Mouse (Mus musculus): ENCODE measurements around the gene Rbp7. TPM values are rescaled to one million over a fixed set of nuclear protein-coding genes. Genes with fewer than 3 reads are reported as not detected.

The Rbp7 gene
- polyA plus RNA-seq, 1 experiment from 2014 or later: 0.14 TPM

DNA sequence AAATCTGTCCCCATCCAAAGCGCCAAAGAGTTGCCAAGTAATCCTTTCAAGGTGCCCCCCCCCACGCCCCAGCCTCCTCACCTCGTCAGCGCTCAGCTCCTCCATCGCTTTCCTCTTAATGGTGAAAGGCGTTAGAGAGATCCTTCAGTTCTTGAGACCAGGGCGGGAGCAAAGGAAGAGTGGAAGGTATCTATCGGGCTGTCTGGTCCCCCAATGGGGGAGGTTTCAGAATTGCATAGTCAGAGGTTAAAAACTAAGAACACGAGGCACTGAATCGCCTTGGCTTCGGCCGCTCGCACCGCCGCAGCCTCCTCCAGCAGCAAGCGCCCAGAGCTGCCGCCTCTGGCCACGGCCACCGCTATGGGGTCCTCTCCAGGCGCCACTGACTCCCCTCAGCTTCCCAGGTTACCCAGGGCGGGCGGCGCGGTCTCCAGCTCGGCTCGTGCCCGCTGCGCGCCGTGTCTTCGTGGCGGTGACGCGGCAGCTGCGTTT lies 28.9 kb downstream of the Rbp7 start:
- 0% methylated on average over 35 of the region's 35 CpGs for WGBS (ENCODE audit: insufficient replicate concordance)
- no peaks in the 10 kb centered on the region for H3K9me3 ChIP-seq (replicated peaks; ENCODE audit: control insufficient read depth, low read length)
- no peaks in the 10 kb centered on the region for H3K36me3 ChIP-seq (ENCODE audit: control insufficient read depth, insufficient read depth)

DNA sequence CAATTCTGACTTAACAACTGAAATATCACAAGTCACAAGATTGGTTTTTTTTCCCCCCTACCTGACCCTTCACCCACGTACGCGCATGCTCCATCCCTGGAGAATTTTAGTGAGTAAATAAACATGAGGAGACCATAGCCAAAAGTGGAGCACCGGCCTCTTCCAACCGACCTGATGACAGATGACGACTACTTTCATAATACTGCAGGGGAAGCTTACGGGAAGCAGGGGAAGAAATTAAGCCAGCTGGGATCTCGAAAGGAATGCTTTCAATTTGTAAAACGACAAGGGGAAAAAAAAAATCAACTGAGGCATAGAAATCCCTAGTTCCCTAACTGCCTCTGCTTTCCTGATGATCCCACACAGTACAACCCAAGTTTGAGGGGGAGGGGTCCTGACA lies 30.0 kb downstream of the Rbp7 start:
- H3K27me3 ChIP-seq (ENCODE audit: control insufficient read depth, insufficient read depth, low read depth, low read length): no peaks in the 10 kb centered on the region
- no peaks in the 10 kb centered on the region for H3K36me3 ChIP-seq (ENCODE audit: control insufficient read depth, insufficient read depth)
- H3K9me3 ChIP-seq (replicated peaks; ENCODE audit: control insufficient read depth, low read length): no peaks in the 10 kb centered on the region
- H3K4me2 ChIP-seq (ENCODE audit: low read depth, low read length): peak overlapping the region; percentile 72
- ATAC-seq (ENCODE audit: low read depth): no peak
- no peak overlapping the region for H3K27ac ChIP-seq (ENCODE audit: low read length)
- H3K9ac ChIP-seq (ENCODE audit: low read depth, low read length): peak overlapping the region; percentile 3; the same call in 1 of the 2 replicates
- WGBS (ENCODE audit: insufficient replicate concordance): 12% methylated on average over 9 of the region's 9 CpGs
- H3K4me1 ChIP-seq (ENCODE audit: control insufficient read depth, low read depth, low read length): peaks cover 8% of the 10 kb centered on the region
- H3K4me3 ChIP-seq (ENCODE audit: low read depth, low read length): peak overlapping the region; percentile 45

More for the DNA sequence above, 28.9 kb downstream of the Rbp7 start:
- H3K4me1 ChIP-seq (ENCODE audit: control insufficient read depth, low read depth, low read length): peaks cover 8% of the 10 kb centered on the region
- peak overlapping the region; percentile 72 for H3K4me2 ChIP-seq (ENCODE audit: low read depth, low read length)
- H3K9ac ChIP-seq (ENCODE audit: low read depth, low read length): peak overlapping the region; percentile 95
- H3K27ac ChIP-seq (ENCODE audit: low read length): peak overlapping the region; percentile 90
- ATAC-seq (ENCODE audit: low read depth): peak; percentile 58
- H3K4me3 ChIP-seq (ENCODE audit: low read depth, low read length): peak overlapping the region; percentile 88
- H3K27me3 ChIP-seq (ENCODE audit: control insufficient read depth, insufficient read depth, low read depth, low read length): no peaks in the 10 kb centered on the region

DNA sequence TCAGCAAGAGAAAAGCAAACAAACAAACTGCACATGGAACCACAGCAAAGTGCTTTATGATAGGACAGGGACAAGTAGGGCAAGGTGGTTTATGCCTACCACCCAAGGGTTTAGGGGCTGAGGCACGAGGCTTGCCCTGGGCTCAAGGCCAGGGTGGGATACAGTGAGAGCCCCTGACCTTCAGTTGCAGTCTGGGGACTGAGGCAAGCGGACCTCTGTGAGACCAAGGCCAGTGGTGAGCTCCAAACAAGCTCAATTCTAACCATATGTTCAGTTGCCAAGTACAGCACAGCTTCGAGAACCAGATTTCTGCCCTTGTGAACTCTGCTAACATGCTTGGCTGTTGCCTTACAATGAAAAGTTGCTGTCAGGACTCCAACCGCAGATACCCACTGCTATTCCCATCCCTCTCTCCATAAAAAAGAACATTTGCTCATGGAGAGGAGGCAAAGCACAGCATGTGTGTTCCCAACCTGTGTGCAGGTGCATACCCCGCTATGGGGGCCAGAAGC lies 36.9 kb downstream of the Rbp7 start:
- no peak for ATAC-seq (ENCODE audit: low read depth)
- Histone ChIP-seq H3K27me3 (ENCODE audit: control insufficient read depth, insufficient read depth, low read depth, low read length) (no peaks in the 10 kb centered on the region), H3K9ac (ENCODE audit: low read depth, low read length) (no peak overlapping the region), H3K27ac (ENCODE audit: low read length) (no peak overlapping the region), H3K9me3 (replicated peaks; ENCODE audit: control insufficient read depth, low read length) (no peaks in the 10 kb centered on the region), H3K4me3 (ENCODE audit: low read depth, low read length) (no peak overlapping the region), H3K4me2 (ENCODE audit: low read depth, low read length) (no peak overlapping the region), H3K36me3 (ENCODE audit: control insufficient read depth, insufficient read depth) (no peaks in the 10 kb centered on the region), H3K4me1 (ENCODE audit: control insufficient read depth, low read depth, low read length) (peaks cover 12% of the 10 kb centered on the region)
- 70% methylated on average over 5 of the region's 5 CpGs for whole genome bisulfite sequencing (ENCODE audit: insufficient replicate concordance)

DNA sequence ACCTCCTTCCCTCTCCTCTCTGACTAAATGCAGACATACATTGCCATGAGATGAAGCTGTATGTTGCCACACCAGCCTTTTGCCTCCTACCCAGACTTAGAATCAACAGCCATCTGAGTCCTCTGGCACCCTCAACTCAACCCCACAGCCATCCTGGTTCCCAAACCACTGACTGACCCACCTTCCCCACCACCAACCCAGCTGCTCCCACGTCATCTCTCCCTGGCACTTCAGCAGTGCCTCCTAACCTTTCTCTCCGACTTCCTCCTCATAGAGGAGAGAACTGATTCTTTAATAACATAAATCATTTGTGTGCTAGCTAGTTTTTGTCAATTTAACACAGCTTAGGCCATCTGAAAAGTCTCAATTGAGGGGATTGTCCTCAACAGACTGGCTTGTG lies 37.8 kb downstream of the Rbp7 start:
- ATAC-seq (ENCODE audit: low read depth): no peak
- H3K9me3 ChIP-seq (replicated peaks; ENCODE audit: control insufficient read depth, low read length): no peaks in the 10 kb centered on the region
- H3K4me1 ChIP-seq (ENCODE audit: control insufficient read depth, low read depth, low read length): peaks cover 12% of the 10 kb centered on the region
- H3K9ac ChIP-seq (ENCODE audit: low read depth, low read length): no peak overlapping the region
- H3K36me3 ChIP-seq (ENCODE audit: control insufficient read depth, insufficient read depth): no peaks in the 10 kb centered on the region
- no peaks in the 10 kb centered on the region for H3K27me3 ChIP-seq (ENCODE audit: control insufficient read depth, insufficient read depth, low read depth, low read length)
- no peak overlapping the region for H3K4me2 ChIP-seq (ENCODE audit: low read depth, low read length)
- no peak overlapping the region for H3K27ac ChIP-seq (ENCODE audit: low read length)
- 59% methylated on average over 2 of the region's 2 CpGs for WGBS (ENCODE audit: insufficient replicate concordance)
- H3K4me3 ChIP-seq (ENCODE audit: low read depth, low read length): no peak overlapping the region

DNA sequence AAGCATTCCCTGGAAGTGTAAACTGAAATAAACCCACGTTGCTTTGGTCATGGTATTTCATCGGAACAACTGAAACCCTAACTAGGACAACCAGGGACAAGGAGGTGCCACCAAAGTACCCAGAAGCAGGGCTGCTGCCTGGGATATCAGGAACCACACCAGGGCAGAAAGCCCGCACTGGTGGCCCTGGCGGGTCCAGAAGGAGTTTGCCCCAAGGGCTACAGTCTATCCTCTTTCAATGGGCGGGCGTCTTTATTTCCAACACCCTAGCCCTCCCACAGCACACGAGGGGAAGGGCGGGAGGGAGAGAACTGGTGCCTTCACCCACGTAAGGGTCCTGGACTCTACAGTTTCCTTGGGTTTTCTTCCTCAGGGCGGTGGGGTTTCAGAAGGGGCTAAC lies 38.4 kb downstream of the Rbp7 start:
- Histone ChIP-seq H3K27me3 (ENCODE audit: control insufficient read depth, insufficient read depth, low read depth, low read length) (no peaks in the 10 kb centered on the region), H3K36me3 (ENCODE audit: control insufficient read depth, insufficient read depth) (no peaks in the 10 kb centered on the region), H3K4me3 (ENCODE audit: low read depth, low read length) (no peak overlapping the region), H3K4me2 (ENCODE audit: low read depth, low read length) (no peak overlapping the region), H3K9me3 (replicated peaks; ENCODE audit: control insufficient read depth, low read length) (no peaks in the 10 kb centered on the region), H3K4me1 (ENCODE audit: control insufficient read depth, low read depth, low read length) (peaks cover 12% of the 10 kb centered on the region), H3K9ac (ENCODE audit: low read depth, low read length) (no peak overlapping the region), H3K27ac (ENCODE audit: low read length) (no peak overlapping the region)
- 61% methylated on average over 10 of the region's 10 CpGs for WGBS (ENCODE audit: insufficient replicate concordance)
- ATAC-seq (ENCODE audit: low read depth): no peak

DNA sequence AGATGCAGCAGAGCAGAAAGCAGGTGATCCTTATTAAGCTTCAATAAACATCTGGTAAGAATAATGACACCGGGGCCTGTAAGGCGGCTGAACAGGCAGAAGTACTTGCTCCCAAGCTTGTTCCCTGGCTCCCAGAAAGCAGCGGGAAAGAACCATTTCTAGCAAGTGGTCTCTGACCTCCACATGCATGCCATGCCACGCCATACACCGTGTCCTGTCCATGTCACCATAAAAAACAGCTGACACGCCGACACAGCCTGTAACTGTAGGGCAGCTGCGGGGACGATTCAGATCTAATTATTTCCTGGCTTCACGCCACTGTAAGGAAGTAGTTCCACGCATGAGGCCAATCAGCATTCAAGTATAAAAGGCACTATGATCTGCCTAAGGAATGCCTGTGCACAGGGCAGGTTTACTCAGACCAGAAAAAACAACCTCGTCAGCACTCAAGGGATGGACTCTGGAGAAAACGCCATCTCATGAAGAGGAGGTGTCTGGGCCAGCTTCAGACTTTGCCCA lies 39.1 kb downstream of the Rbp7 start:
- no peak overlapping the region for H3K4me2 ChIP-seq (ENCODE audit: low read depth, low read length)
- no peaks in the 10 kb centered on the region for H3K9me3 ChIP-seq (replicated peaks; ENCODE audit: control insufficient read depth, low read length)
- H3K27me3 ChIP-seq (ENCODE audit: control insufficient read depth, insufficient read depth, low read depth, low read length): no peaks in the 10 kb centered on the region
- H3K4me3 ChIP-seq (ENCODE audit: low read depth, low read length): no peak overlapping the region
- ATAC-seq (ENCODE audit: low read depth): peak; percentile 9; the same call in 1 of the 2 replicates
- 46% methylated on average over 13 of the region's 13 CpGs for WGBS (ENCODE audit: insufficient replicate concordance)
- H3K36me3 ChIP-seq (ENCODE audit: control insufficient read depth, insufficient read depth): no peaks in the 10 kb centered on the region
- H3K27ac ChIP-seq (ENCODE audit: low read length): no peak overlapping the region
- no peak overlapping the region for H3K9ac ChIP-seq (ENCODE audit: low read depth, low read length)
- H3K4me1 ChIP-seq (ENCODE audit: control insufficient read depth, low read depth, low read length): peaks cover 12% of the 10 kb centered on the region

DNA sequence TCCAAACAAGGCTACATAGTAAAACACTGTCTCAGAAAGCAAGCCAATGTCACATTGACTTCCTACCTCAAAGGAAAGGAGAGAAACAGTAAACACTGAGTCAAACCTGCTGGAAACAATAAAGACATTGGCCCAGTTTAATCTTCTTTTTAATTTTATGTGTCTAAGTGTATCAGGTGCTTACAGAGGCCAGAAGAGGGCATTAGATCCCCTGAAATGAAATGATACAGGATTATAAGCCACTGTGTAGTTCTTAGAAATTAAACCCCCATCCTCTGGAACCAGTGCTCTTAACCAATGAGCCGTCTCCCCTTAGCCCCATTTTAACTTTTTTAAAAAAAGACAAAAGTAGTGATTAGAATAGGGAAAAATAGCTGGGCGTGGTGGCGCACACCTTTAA lies 40.5 kb downstream of the Rbp7 start:
- Histone ChIP-seq H3K27ac (ENCODE audit: low read length) (no peak overlapping the region), H3K4me3 (ENCODE audit: low read depth, low read length) (no peak overlapping the region), H3K27me3 (ENCODE audit: control insufficient read depth, insufficient read depth, low read depth, low read length) (no peaks in the 10 kb centered on the region), H3K36me3 (ENCODE audit: control insufficient read depth, insufficient read depth) (no peaks in the 10 kb centered on the region), H3K4me2 (ENCODE audit: low read depth, low read length) (no peak overlapping the region), H3K9ac (ENCODE audit: low read depth, low read length) (no peak overlapping the region), H3K4me1 (ENCODE audit: control insufficient read depth, low read depth, low read length) (peaks cover 12% of the 10 kb centered on the region), H3K9me3 (replicated peaks; ENCODE audit: control insufficient read depth, low read length) (no peaks in the 10 kb centered on the region)
- 82% methylated on average over 3 of the region's 3 CpGs for WGBS (ENCODE audit: insufficient replicate concordance)
- ATAC-seq (ENCODE audit: low read depth): no peak

DNA sequence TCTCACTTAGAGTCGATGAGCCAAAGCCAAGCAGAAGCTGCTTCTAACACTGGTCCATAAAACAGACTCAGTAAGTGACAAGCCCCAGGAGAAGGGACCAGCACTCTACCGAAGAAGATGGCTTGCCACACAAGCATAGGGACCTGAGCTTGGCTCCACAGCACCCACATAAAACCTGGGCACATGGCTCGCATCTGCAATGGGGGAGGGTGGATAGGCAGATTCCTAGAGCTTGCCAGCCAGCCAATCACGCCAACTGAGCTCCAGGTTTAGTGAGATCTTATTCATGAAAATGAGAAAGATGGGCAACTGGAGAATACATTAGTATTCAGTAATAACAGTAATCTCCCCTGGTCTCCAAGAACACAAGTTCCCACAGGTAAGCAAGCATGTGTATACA lies 45.0 kb downstream of the Rbp7 start:
- Histone ChIP-seq H3K27me3 (ENCODE audit: control insufficient read depth, insufficient read depth, low read depth, low read length) (no peaks in the 10 kb centered on the region), H3K4me2 (ENCODE audit: low read depth, low read length) (no peak overlapping the region), H3K27ac (ENCODE audit: low read length) (no peak overlapping the region), H3K4me1 (ENCODE audit: control insufficient read depth, low read depth, low read length) (peaks cover 12% of the 10 kb centered on the region), H3K36me3 (ENCODE audit: control insufficient read depth, insufficient read depth) (no peaks in the 10 kb centered on the region; the same call in 1 of the 2 replicates), H3K9me3 (replicated peaks; ENCODE audit: control insufficient read depth, low read length) (no peaks in the 10 kb centered on the region), H3K9ac (ENCODE audit: low read depth, low read length) (no peak overlapping the region), H3K4me3 (ENCODE audit: low read depth, low read length) (no peak overlapping the region)
- no peak for ATAC-seq (ENCODE audit: low read depth)
- 79% methylated on average over 4 of the region's 4 CpGs for WGBS (ENCODE audit: insufficient replicate concordance)

DNA sequence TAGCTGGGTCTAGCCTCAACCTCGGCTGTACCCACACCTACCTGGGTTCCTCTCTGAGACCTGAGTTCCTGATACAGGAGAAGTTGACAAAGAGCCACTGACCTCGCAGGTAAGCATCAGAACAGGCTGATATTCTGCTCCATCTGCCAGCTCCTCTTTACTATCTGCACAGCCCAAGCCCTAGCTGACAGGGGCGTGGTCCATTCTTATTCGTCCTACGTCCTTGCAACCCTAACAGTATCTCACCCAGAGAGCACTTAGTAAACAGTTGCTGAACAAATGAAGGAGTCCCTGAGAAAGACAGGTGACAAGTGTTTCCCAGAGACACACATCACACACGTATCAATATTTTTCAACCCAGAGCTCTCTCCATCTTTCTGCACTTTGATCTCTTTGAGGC lies 46.4 kb downstream of the Rbp7 start:
- 0 out of 2 replicates have a peak overlapping the region, but pooled peaks have one; percentile 13 for H3K4me2 ChIP-seq (ENCODE audit: low read depth, low read length)
- peak; percentile 70 for ATAC-seq (ENCODE audit: low read depth)
- peak overlapping the region; percentile 37; the same call in 1 of the 2 replicates for H3K27ac ChIP-seq (ENCODE audit: low read length)

More for the DNA sequence above, 46.4 kb downstream of the Rbp7 start:
- no peaks in the 10 kb centered on the region for H3K9me3 ChIP-seq (replicated peaks; ENCODE audit: control insufficient read depth, low read length)
- H3K36me3 ChIP-seq (ENCODE audit: control insufficient read depth, insufficient read depth): no peaks in the 10 kb centered on the region; the same call in 1 of the 2 replicates
- 36% methylated on average over 6 of the region's 6 CpGs for WGBS (ENCODE audit: insufficient replicate concordance)
- peaks cover 16% of the 10 kb centered on the region for H3K4me1 ChIP-seq (ENCODE audit: control insufficient read depth, low read depth, low read length)
- no peaks in the 10 kb centered on the region for H3K27me3 ChIP-seq (ENCODE audit: control insufficient read depth, insufficient read depth, low read depth, low read length)
- no peak overlapping the region for H3K9ac ChIP-seq (ENCODE audit: low read depth, low read length)
- no peak overlapping the region for H3K4me3 ChIP-seq (ENCODE audit: low read depth, low read length)
